16 mouse cellular contexts compared by ENCODE assay signal in genomic region chr6:149095389-149095788, GRCm38 (mm10). TPM values are rescaled to one million over a fixed set of nuclear protein-coding genes. Genes with fewer than 3 reads are reported as not detected.
A peak's percentile ranks its signal among the peaks of the same experiment; 100 is the strongest.
DNase-seq lines count a peak whose midpoint lies in the region; ATAC-seq and TF ChIP-seq lines count a peak whose summit lies in the region.
"Had no signal": no experiment of that assay in that cellular context is flagged by ENCODE, and none has a peak within 500 bp of the region (broad histone marks: within the 10 kb centered on the region; RNA-seq: fewer than 3 reads in every experiment).

No protein-coding gene starts in this region.

- H3K9ac ChIP-seq in hindbrain, embryonic 12.5 days = no peak overlapping the region
- no peak overlapping the region for H3K9ac ChIP-seq in hindbrain, embryonic 14.5 days
- H3K9ac ChIP-seq: limb, embryonic 15.5 days; neural tube, embryonic 13.5 days had no signal

- DNase-seq in adrenal gland, postnatal 14 days = peak; percentile 11
- no peak for DNase-seq in adrenal gland, postnatal 4 days (ENCODE audit: low spot score in 2 of 2)
- DNase-seq in kidney, postnatal 10 days = peak; percentile 16
- DNase-seq in kidney, adult 11 months = no peak
- no peak for DNase-seq in Patski (ENCODE audit: low read depth, low spot score)
- DNase-seq in cerebellum, postnatal 14 days = peak; percentile 34 to 66
- no peak for DNase-seq in hindbrain, embryonic 14.5 days (ENCODE audit: low spot score)
- DNase-seq: thymus, adult 18-20 months had no signal

- H3K9me3 ChIP-seq in hindbrain, embryonic 12.5 days (replicated peaks) = no peaks in the 10 kb centered on the region
- no peaks in the 10 kb centered on the region for H3K9me3 ChIP-seq in hindbrain, embryonic 14.5 days (ENCODE audit: control insufficient read depth, low read length)
- H3K9me3 ChIP-seq: limb, embryonic 15.5 days; megakaryocyte, embryonic 14.5 days; neural tube, embryonic 13.5 days had no signal

- H3K36me3 ChIP-seq in hindbrain, embryonic 12.5 days = no peaks in the 10 kb centered on the region
- H3K36me3 ChIP-seq in hindbrain, embryonic 14.5 days (replicated peaks; ENCODE audit: control insufficient read depth, insufficient read depth) = no peaks in the 10 kb centered on the region
- H3K36me3 ChIP-seq: G1E; limb, embryonic 15.5 days; neural tube, embryonic 13.5 days had no signal

- TF ChIP-seq CTCF in Patski (IDR thresholded peaks at IDR 0.05) = peak; percentile 27

- no peak overlapping the region for H3K27ac ChIP-seq in hindbrain, embryonic 12.5 days
- no peak overlapping the region for H3K27ac ChIP-seq in hindbrain, embryonic 14.5 days
- H3K27ac ChIP-seq: limb, embryonic 15.5 days; neural tube, embryonic 13.5 days had no signal

- peaks cover 5% of the 10 kb centered on the region; the same call in 1 of the 2 replicates for H3K4me1 ChIP-seq in hindbrain, embryonic 12.5 days
- H3K4me1 ChIP-seq in hindbrain, embryonic 14.5 days (replicated peaks; ENCODE audit: control insufficient read depth, insufficient read depth, low read length) = peaks cover 8% of the 10 kb centered on the region

- no peak for ATAC-seq in Patski
- ATAC-seq in hindbrain, embryonic 12.5 days (ENCODE audit: low FRiP score) = no peak
- no peak for ATAC-seq in hindbrain, embryonic 14.5 days (ENCODE audit: low FRiP score)

- in situ Hi-C loops in Patski (cut with MboI; ENCODE audit: low pct_unique_long_range_greater_than_20kb) = no loop called here

- CTCF ChIA-PET in Patski (lab: Charles Lee) = no interaction called here

- H3K4me2 ChIP-seq in hindbrain, embryonic 12.5 days (replicated peaks) = no peak overlapping the region
- H3K4me2 ChIP-seq in hindbrain, embryonic 14.5 days (replicated peaks) = no peak overlapping the region
- H3K4me2 ChIP-seq: limb, embryonic 15.5 days; neural tube, embryonic 13.5 days had no signal

- no peak overlapping the region for H3K4me3 ChIP-seq in hindbrain, embryonic 12.5 days
- H3K4me3 ChIP-seq in hindbrain, embryonic 14.5 days (replicated peaks; ENCODE audit: low read length) = no peak overlapping the region
- H3K4me3 ChIP-seq: limb, embryonic 15.5 days; megakaryocyte, embryonic 14.5 days; neural tube, embryonic 13.5 days had no signal

- no peaks in the 10 kb centered on the region for H3K27me3 ChIP-seq in Patski
- H3K27me3 ChIP-seq in hindbrain, embryonic 12.5 days = no peaks in the 10 kb centered on the region
- no peaks in the 10 kb centered on the region for H3K27me3 ChIP-seq in hindbrain, embryonic 14.5 days (ENCODE audit: control insufficient read depth, insufficient read depth, low read length)
- H3K27me3 ChIP-seq: limb, embryonic 15.5 days; neural tube, embryonic 13.5 days had no signal

- 72% methylated on average over 6 of the region's 6 CpGs for WGBS in hindbrain, embryonic 12.5 days
- WGBS in hindbrain, embryonic 14.5 days = 60% methylated on average over 6 of the region's 6 CpGs

- POLR2A ChIA-PET in Patski (lab: Charles Lee) = no interaction called here

RNA-seq across cellular contexts. Expression of gene Dennd5b, which starts 6.1 kb away (rescaled TPM):
- 16.3 and 20.1 TPM in 2 replicates for total RNA-seq in adrenal gland, postnatal 14 days (2021)
- total RNA-seq in adrenal gland, postnatal 4 days (2021) = 10 to 100 TPM; 22.9 to 25.8 TPM
- 6.4 TPM for polyA plus RNA-seq in Patski (2021)
- polyA plus RNA-seq in hindbrain, embryonic 12.5 days (2016; fragmentation: Nextera tagmentation; extraction: Ambion mirVana) = 19.1 and 20.2 TPM in 2 replicates
- polyA plus RNA-seq in hindbrain, embryonic 14.5 days (2014; fragmentation: Nextera tagmentation; extraction: Ambion mirVana) = 18.4 and 21.1 TPM in 2 replicates
- polyA plus RNA-seq: G1E had no signal

RNA-seq across cellular contexts. Expression of gene Gm10203, which starts 34.6 kb away (rescaled TPM):
- total RNA-seq in adrenal gland, postnatal 14 days (2021) = not detected in 2 replicates
- not detected for total RNA-seq in adrenal gland, postnatal 4 days (2021)
- polyA plus RNA-seq in Patski (2021) = not detected
- polyA plus RNA-seq in hindbrain, embryonic 12.5 days (2016; fragmentation: Nextera tagmentation; extraction: Ambion mirVana) = not detected in 2 replicates
- not detected in 2 replicates for polyA plus RNA-seq in hindbrain, embryonic 14.5 days (2014; fragmentation: Nextera tagmentation; extraction: Ambion mirVana)
- total RNA-seq: common myeloid progenitor, adult 5-6 weeks; G1E; gastrocnemius, adult 8-10 months; layer of hippocampus, postnatal 10 days had no signal
- polyA plus RNA-seq: G1E; limb, embryonic 15.5 days; neural tube, embryonic 13.5 days had no signal

RNA-seq across cellular contexts. Expression of gene Etfbkmt, which starts 44.3 kb away (rescaled TPM):
- total RNA-seq in adrenal gland, postnatal 14 days (2021) = 32.2 and 55.5 TPM in 2 replicates
- 10 to 100 TPM; 15.6 to 16.4 TPM for total RNA-seq in adrenal gland, postnatal 4 days (2021)
- polyA plus RNA-seq in Patski (2021) = 13.5 TPM
- 8.5 and 8.8 TPM in 2 replicates for polyA plus RNA-seq in hindbrain, embryonic 12.5 days (2016; fragmentation: Nextera tagmentation; extraction: Ambion mirVana)
- polyA plus RNA-seq in hindbrain, embryonic 14.5 days (2014; fragmentation: Nextera tagmentation; extraction: Ambion mirVana) = 6.4 and 6.8 TPM in 2 replicates

Comparison
In these comparisons a context has a peak if more than half of its experiments do, and no peak if none do; other contexts are left out.
1. DNase-seq: peak in adrenal gland, postnatal 14 days (single experiment), kidney, postnatal 10 days (single experiment) and cerebellum, postnatal 14 days (2 of 2); none in adrenal gland, postnatal 4 days (0 of 2), kidney, adult 11 months (single experiment), Patski (single experiment) and hindbrain, embryonic 14.5 days (single experiment).